Mouse (Mus musculus): Measurements from ENCODE around the gene Enoph1.

Enoph1 gene

GRCm38 (mm10) chr5:100040281-100040784 lies 548 bp downstream of the Enoph1 start:
- DNase-seq (ENCODE audit: low spot score): peak; percentile 50

DNA sequence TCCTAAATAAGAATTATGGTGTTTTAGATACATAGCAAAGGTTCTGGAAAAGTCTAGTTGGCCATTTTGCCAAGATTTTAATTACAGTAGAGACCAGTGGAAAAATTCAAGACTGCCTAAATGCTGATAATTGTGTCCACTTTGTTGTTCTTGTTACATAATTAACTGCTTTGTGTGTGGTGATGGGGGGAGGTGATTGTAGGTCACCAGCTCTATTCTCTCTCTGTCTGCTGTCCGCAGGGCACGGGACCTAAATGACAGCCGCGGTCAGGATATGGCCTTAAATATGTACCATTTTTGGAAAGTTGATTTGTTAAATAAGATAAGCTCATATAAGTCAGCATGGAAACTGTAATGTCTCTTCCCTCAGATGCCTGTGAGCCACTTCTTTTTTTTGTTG lies 1.5 kb downstream of the Enoph1 start:
- no peak for DNase-seq (ENCODE audit: low spot score)

GRCm38 (mm10) chr5:100042467-100042866 lies 2.7 kb downstream of the Enoph1 start:
- DNase-seq (ENCODE audit: low spot score): no peak

DNA sequence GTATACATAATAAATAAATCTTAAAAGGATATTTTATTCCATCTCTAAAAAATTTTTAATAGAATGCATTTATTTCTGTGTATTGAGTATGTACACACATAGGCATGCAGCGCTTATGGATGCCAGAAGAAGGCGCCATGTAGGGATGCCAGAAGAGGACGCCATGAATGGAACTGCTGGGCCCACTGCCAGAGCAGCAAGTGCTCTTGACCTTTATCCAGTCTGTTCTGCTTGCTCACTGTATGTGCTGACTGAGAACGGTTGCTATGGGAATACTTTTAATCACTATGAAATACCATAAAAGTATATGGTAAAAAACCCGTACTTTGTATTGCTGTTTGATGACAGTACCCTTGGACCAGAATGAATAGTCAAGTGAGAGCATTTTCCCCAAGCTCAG lies 3.6 kb downstream of the Enoph1 start:
- DNase-seq (ENCODE audit: low spot score): peak; percentile 58

DNA sequence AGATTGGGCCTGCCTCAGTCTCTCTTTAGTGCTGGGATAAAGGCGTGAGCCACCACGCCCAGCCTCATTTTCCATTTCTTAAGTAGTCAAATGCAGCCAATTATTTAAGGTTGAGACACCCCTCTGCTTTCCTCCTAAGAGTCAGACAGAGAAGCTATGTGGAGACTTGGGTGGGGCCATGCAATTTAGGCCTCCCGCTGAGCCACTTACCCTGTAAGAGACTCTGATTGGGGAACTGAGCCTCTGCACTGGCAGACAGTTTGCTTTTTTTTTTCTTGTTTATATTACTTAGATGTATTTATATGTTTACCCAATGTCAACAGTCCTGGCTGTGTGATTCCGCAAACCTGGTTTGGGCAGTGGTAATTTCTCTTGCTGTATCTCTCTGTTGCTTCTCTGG lies 4.2 kb downstream of the Enoph1 start:
- no peak for DNase-seq (ENCODE audit: low spot score)

DNA sequence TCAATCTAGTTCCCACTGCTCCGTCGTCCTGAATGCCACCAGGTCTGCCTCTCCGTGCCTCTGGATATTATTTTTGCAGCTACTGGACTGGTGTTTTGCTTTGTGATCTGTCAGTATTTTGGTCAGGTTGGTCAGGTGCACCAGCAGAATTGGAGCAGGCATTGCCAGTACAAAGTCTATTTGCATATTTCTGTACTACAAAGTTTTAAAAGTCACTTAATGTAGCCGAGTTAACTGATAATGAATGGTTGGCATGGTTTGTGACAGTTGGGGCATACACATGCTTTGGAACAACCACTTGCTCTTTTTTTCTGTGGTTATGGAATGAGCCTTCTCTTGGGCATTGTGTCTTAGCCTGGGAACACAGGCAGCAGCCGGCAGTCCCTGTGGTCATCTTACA lies 4.8 kb downstream of the Enoph1 start:
- no peak for DNase-seq (ENCODE audit: low spot score)

GRCm38 (mm10) chr5:100046096-100046495 lies 6.3 kb downstream of the Enoph1 start:
- DNase-seq (ENCODE audit: low spot score): no peak

- no peak for DNase-seq (ENCODE audit: low spot score)
Observed at GRCm38 (mm10) chr5:100047143-100047640, 7.4 kb downstream of the Enoph1 start.

DNA sequence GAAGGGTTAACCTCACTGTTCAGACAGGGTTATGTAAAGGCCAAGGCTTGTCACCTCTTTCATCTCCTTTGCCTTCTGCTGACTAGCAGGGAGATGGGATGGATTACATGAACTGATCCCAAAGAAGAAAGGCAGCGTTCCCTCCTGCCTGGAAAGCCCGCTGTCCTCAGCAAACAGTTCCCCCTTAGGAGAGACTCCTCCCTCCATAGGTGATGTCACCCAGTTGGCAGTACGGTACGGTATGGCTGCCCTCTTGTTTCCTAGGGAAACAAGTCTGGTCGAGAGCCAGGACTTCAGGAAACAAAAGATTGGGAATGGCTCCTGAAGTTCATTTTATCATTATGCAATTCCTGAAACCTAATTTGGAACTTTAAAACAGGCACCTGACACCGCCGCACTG lies 8.1 kb downstream of the Enoph1 start:
- DNase-seq (ENCODE audit: low spot score): no peak

DNA sequence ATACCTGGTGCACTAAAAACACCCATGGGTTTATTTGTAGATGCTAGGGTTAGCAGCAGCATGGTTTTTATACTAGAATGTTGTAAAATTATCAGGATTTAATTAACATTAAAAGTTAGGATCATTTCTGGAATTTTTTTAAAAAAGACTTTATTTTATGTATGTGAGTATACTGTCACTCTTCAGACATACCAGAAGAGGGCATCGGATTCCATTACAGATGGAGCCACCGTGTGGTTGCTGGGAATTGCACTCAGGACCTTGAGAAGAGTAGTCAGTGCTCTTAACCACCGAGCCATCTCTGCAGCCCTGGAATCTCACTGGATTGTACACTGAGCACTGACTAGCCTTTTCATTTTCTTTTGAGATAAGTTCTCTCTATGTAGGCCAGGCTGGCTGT lies 10.1 kb downstream of the Enoph1 start:
- DNase-seq (ENCODE audit: low spot score): no peak

GRCm38 (mm10) chr5:100052728-100053127 lies 12.9 kb downstream of the Enoph1 start:
- DNase-seq (ENCODE audit: low spot score): no peak

DNA sequence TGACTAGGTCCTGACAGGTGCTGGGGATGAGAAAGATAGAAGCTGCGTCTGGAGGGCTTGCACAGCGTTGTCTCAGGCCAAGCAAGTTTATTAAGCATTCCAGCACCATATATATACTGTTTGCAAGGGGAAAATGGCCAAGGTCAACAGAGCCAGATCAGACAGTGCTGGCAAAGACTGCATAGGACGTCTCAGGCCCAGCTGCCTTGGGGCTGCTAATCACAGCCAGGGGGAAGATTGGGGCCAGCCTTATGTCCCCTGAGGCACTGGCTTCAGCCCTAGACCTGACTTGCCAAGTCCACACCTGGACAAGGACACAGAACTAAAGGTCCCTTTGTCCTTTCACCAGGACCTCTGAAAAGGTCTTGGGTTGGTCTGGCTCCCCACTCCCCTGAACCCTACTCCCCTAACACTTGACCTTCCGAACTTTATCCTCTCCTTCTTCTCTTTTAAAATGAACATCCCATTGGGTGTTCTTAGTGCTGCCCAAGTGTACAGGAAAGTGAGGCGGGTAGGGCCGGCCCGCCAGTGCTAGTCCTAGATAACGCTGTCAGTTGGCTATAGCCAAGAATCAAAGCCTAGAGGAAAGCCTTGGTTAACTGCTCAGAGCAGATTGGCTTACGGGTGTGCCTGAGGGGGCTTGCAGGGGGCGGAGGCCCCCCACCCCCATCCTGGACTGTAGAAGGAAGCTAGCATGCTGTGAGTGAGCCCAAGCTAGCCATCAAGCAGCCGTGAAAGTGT lies 15.2 kb downstream of the Enoph1 start:
- no peak for DNase-seq (ENCODE audit: low spot score)

DNA sequence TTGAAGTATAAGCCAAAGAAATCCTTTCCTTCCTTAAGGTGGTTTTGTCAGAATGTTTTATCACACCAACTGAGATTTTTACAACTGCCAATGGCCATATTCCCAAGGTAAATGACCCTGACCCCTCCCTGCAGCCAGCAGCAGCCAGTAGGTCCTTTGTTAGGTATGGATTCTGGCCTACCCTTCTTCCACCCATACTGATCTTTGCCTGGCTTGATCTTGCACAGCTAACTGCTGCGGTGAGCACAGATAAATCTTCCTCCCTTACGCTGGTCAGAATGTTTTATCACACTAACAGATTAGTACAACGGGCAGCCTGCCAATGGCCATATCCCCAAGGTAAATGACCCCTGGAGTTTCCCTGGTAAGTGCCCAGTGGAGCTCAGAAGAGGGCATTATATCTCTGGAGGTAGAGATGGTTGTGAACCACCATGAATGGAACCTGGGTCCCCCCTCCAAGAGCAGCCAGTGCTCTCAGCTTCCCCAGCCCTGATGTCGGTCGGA lies 16.1 kb downstream of the Enoph1 start:
- no peak for DNase-seq (ENCODE audit: low spot score)

DNA sequence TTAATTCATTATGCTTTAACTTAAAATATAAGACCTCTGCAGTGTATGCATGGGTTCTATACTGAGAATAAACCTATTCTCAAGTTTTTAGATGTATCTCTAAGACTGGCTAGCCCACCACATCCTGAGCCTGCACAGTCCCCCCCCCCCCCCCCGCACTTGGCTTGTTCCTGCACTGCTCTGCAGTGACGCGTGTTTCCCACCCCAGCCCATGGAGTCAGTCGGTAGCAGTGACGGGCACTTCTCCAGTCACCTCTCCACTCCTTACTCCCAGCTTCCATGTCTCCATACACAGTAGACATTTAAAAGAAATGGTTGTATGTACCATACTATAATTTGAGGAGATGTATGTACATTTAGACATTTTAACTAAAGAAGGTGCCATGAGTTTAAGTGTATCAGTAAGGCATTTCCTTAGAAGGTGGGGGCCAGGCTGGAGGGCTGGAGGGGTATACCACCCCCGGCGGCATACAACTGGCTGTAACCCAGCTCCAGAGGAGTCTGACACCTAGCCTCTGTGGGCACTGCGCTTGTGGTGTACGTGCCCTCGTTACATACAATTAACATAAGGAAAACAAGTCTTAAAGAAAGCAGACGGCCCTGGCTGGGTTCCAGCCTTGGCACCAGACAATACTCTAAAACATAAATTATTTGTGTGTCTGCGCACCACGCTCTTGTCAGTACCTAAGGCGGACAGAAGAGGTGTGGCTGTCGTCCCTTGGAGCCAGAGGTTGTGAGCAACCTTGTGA lies 17.9 kb downstream of the Enoph1 start:
- no peak for DNase-seq (ENCODE audit: low spot score)

- no peak for DNase-seq (ENCODE audit: low spot score)
Observed at GRCm38 (mm10) chr5:100058729-100059128, 18.9 kb downstream of the Enoph1 start.

GRCm38 (mm10) chr5:100059326-100059725 lies 19.5 kb downstream of the Enoph1 start:
- no peak for DNase-seq (ENCODE audit: low spot score)

DNA sequence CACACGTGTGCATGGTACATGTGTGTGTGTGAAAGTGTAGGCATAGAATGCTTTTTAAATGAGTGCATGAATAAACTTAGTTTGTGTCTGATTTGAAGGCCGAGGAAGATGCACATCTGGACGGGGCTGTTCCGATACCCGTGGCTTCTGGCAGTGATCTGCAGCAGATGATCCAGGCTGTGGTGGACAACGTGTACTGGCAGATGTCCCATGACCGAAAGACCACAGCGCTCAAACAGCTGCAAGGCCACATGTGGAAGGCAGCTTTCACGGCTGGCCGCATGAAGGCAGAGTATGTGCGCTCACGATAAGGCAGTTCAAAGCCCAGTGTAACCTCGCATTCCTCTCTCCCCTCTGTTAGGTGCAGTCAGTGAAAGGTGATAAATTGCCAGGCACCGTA lies 21.1 kb downstream of the Enoph1 start:
- no peak for DNase-seq (ENCODE audit: low spot score)

DNA sequence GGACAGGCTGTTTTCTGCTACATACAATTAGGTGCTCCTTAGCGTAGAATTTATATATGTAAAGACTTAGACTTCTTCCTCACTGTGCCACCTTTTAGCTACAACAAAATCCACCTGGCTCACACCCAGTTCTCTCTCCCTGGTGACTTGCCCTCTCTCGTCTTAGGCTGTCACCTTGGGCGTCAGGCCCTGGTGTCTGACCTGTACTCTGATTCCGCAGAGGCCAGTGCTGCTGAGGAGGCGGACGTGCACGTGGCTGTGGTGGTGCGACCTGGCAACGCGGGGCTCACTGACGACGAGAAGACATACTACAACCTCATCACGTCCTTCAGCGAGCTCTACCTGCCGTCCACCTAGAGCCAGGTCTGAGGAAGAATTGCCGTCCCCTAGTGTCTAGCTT lies 27.8 kb downstream of the Enoph1 start:
- no peak for DNase-seq (ENCODE audit: low spot score)

DNA sequence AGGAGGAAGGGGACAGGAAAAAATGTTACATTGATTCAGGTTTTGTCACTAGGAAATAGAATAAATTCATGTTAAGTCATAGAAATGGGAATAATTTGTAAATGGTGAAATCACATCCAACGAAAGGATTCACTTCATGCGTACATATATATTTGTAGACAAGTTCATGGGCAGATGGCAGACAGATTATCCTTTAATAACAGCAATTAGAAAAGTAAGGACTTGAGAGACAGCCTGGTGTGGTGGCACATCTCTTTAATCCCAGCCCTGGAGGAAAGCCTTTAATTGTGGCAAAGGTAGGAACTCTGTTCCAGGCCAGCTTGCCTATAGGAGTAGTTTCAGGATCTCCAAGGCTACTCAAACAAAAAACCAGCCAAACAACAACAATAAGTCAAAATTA lies 29.7 kb downstream of the Enoph1 start:
- no peak for DNase-seq (ENCODE audit: low spot score)

- DNase-seq (ENCODE audit: low spot score): peak; percentile 90
Observed at GRCm38 (mm10) chr5:100070255-100070654, 30.5 kb downstream of the Enoph1 start.

DNA sequence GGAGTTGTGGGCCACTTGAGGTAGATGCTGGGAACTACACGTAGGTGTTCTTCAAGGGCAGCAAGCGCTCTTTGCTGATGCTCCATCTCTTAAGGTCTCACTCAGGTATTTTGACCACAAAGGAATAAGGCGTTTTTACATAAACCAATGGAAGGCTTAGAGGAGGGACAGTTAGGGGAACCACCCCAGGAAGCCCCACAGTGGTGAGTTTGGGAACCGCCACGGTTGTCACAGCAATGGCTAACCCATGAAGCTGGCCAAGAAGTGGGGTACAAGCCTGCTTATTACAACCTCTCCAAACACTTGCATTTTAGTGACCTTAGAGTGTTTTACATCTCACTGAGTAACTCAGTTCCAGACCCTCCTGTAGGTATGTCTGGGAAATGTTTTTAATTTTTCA lies 31.8 kb downstream of the Enoph1 start:
- DNase-seq (ENCODE audit: low spot score): no peak

DNA sequence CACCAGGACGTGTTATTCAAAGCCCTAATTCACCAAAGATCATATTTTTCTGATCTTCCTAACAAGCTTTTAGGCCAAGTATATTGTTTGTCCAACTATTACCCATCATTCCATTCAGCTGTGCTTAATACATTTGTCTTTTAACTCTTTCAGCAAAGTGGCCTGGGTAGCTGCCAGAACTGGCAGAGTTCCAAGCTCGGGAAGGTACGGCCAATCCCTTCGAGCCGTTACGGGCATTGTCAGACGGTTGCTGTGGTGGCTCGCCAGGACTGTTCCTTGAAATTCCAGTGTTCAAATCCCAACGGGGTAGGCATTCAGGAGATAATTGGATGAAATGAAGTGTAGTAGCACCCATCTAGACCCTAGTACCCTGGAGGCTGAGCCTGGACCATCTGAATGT lies 32.8 kb downstream of the Enoph1 start:
- DNase-seq (ENCODE audit: low spot score): no peak

DNA sequence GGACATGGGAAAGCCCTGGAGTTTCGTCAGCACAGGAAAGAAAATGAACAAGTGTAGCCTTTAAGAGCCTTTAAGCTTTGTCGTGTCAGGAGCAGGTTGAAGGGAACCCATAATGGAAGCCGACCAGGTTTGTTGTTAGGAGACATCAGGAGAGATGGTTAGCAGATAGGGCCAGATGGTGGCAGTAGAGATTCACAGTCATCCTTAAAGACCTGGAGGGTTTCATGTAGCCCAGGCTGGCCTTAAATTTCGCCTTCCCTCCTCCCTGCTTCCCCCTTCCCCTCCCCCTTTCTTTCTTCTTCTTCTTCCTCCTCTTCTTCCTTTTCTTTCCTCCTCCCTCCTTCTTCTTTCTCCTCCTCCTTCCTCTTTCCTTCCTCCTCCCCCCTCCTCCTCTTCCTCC lies 34.8 kb downstream of the Enoph1 start:
- DNase-seq (ENCODE audit: low spot score): peak; percentile 64

All from layer of hippocampus, adult 11-12 months (tissue).